Mouse (Mus musculus) liver, postnatal 0 days (tissue): ENCODE results near the gene Gabrb1.

ENCODE experiments used
- CTCF ChIP-seq: sonication (generic); IDR thresholded peaks from 2 replicates; pipeline ENCODE4 v1.5.1; 2016; ENCODE audit warnings: antibody characterized with exemption, low read depth
- EP300 ChIP-seq: IDR thresholded peaks from 2 replicates; pipeline ENCODE4 v1.6.1; 2016; ENCODE audit warnings: antibody characterized with exemption, low read depth, mild to moderate bottlenecking

GRCm38 (mm10) chr5:71965529-71965928 is 307.6 kb downstream of the Gabrb1 start:
- TF ChIP-seq CTCF: no peak
- TF ChIP-seq EP300: no peak
